Mouse (Mus musculus): Measurements from ENCODE around the gene Fcer1g. TPM values are rescaled to one million over a fixed set of nuclear protein-coding genes. Genes with fewer than 3 reads are reported as not detected.

The Fcer1g gene
- polyA plus RNA-seq, 1 experiment: 46.7 TPM

DNA sequence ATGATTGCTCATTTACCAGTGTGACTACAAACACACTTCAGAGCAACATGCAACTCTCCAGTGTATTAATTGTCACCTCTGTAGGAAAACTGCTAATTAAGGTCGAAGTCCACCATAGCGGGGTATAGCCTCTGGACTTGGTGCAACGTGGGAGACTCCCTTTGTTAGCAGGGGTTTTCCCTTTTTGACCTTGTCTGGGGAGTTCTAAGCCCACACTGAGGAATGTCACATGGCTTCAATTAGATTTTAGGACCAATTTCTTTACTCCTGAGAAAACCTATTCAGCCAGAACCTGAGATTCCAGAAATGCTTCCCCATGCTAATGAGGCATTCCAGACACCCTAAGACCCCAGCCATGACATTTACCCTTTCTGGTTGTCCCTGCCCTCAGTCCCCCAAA lies 4.0 kb downstream of the Fcer1g start:
- H3K27ac ChIP-seq (ENCODE audit: insufficient read depth, low read depth, low read length): no peak overlapping the region

DNA sequence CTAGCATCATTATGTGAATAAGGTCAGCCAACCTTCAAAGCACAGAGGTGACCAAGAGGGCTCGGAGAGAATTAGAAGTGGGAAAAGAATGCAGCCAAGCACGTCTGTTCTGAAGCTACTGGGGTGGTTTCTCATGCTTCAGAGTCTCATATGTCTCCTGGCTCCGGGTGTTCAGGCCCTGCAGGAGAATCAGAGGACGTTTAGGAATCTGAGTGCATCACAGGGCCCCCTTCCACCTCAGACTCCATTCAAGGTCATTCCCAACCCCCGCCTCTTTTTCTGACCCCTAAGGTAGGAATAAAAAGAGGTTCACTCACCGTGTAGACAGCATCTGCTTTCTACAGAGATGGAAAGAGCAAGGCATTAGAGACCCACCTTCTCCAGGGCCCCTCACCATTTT lies 4.4 kb downstream of the Fcer1g start:
- no peak for TF ChIP-seq CTCF (IDR thresholded peaks at IDR 0.05; ENCODE audit: extremely low read depth, insufficient read length, insufficient replicate concordance, low read depth, low read length)
- no peak for TF ChIP-seq POLR2A (IDR thresholded peaks at IDR 0.05; ENCODE audit: low read depth, low read length)
- H3K4me1 ChIP-seq (ENCODE audit: control insufficient read depth, insufficient read depth, insufficient read length, low read length): no peaks in the 10 kb centered on the region; the same call in 1 of the 2 replicates
- no peak overlapping the region for H3K4me3 ChIP-seq (ENCODE audit: low read depth, low read length)
- H3K36me3 ChIP-seq (ENCODE audit: control insufficient read depth, insufficient read depth, low read length): peaks cover 16% of the 10 kb centered on the region
- H3K27me3 ChIP-seq (ENCODE audit: control insufficient read depth, insufficient read depth, low read length): no peaks in the 10 kb centered on the region
- H3K27ac ChIP-seq (ENCODE audit: insufficient read depth, low read depth, low read length): no peak overlapping the region
- WGBS: 81% methylated on average over 6 of the region's 6 CpGs

More for the DNA sequence above, 4.0 kb downstream of the Fcer1g start:
- Histone ChIP-seq H3K36me3 (ENCODE audit: control insufficient read depth, insufficient read depth, low read length) (peaks cover 21% of the 10 kb centered on the region), H3K4me1 (ENCODE audit: control insufficient read depth, insufficient read depth, insufficient read length, low read length) (no peaks in the 10 kb centered on the region), H3K4me3 (ENCODE audit: low read depth, low read length) (no peak overlapping the region), H3K27me3 (ENCODE audit: control insufficient read depth, insufficient read depth, low read length) (no peaks in the 10 kb centered on the region)
- WGBS: 44% methylated on average over 3 of the region's 3 CpGs
- no peak for TF ChIP-seq POLR2A (IDR thresholded peaks at IDR 0.05; ENCODE audit: low read depth, low read length)
- TF ChIP-seq CTCF (IDR thresholded peaks at IDR 0.05; ENCODE audit: extremely low read depth, insufficient read length, insufficient replicate concordance, low read depth, low read length): no peak

DNA sequence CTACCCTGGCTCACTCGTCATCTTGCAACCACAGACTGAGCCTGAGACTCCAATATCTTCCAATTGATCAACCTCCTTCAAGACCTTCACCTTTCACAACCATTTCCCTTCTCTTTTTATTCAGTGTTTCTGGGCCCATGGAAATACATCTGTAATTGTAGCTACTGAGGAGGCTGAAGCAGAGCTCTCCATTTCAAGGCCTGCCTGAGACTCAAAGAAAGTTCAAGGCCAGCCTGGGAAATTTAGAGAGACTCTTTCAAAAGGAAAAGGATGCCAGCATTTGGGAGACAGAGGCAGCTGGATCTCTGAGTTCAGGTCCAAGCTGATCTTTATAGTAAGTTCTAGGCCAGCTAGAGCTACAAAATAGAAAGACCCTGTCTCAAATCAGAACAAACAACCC lies 6.3 kb downstream of the Fcer1g start:
- TF ChIP-seq CTCF (IDR thresholded peaks at IDR 0.05; ENCODE audit: extremely low read depth, insufficient read length, insufficient replicate concordance, low read depth, low read length): no peak
- no peak for TF ChIP-seq POLR2A (IDR thresholded peaks at IDR 0.05; ENCODE audit: low read depth, low read length)
- H3K36me3 ChIP-seq (ENCODE audit: control insufficient read depth, insufficient read depth, low read length): 0 out of 2 replicates have a peak, but pooled peaks cover 1% of the 10 kb centered on the region
- peaks cover 3% of the 10 kb centered on the region; the same call in 1 of the 2 replicates for H3K4me1 ChIP-seq (ENCODE audit: control insufficient read depth, insufficient read depth, insufficient read length, low read length)
- no peak overlapping the region for H3K4me3 ChIP-seq (ENCODE audit: low read depth, low read length)
- H3K27ac ChIP-seq (ENCODE audit: insufficient read depth, low read depth, low read length): no peak overlapping the region
- H3K27me3 ChIP-seq (ENCODE audit: control insufficient read depth, insufficient read depth, low read length): no peaks in the 10 kb centered on the region
- WGBS: 79% methylated on average over 1 of the region's 1 CpGs

DNA sequence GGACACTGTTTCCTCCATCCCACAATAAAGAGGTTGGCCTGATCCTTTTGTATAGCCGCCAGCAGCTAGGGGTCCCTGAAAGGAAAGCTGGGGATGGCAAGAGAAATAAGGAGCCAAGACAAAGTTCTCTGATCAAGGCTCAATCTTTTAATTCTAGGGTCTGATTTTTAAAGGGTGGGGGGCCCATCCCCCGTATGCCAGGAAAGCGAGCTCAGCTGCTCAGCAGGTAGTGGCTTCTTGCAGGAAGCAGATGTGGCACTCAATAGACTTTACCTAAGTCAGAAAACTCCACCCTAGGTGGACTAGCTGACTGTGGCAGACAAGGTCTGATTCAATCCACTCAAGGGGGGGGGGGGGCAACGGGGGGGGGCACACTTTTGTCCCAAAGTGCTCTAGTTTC lies 7.4 kb downstream of the Fcer1g start:
- Histone ChIP-seq H3K36me3 (ENCODE audit: control insufficient read depth, insufficient read depth, low read length) (0 out of 2 replicates have a peak, but pooled peaks cover 1% of the 10 kb centered on the region), H3K4me3 (ENCODE audit: low read depth, low read length) (no peak overlapping the region), H3K4me1 (ENCODE audit: control insufficient read depth, insufficient read depth, insufficient read length, low read length) (peaks cover 5% of the 10 kb centered on the region; the same call in 1 of the 2 replicates), H3K27me3 (ENCODE audit: control insufficient read depth, insufficient read depth, low read length) (no peaks in the 10 kb centered on the region), H3K27ac (ENCODE audit: insufficient read depth, low read depth, low read length) (no peak overlapping the region)
- TF ChIP-seq POLR2A (IDR thresholded peaks at IDR 0.05; ENCODE audit: low read depth, low read length) (no peak), CTCF (IDR thresholded peaks at IDR 0.05; ENCODE audit: extremely low read depth, insufficient read length, insufficient replicate concordance, low read depth, low read length) (no peak)
- 63% methylated on average over 4 of the region's 4 CpGs for WGBS

DNA sequence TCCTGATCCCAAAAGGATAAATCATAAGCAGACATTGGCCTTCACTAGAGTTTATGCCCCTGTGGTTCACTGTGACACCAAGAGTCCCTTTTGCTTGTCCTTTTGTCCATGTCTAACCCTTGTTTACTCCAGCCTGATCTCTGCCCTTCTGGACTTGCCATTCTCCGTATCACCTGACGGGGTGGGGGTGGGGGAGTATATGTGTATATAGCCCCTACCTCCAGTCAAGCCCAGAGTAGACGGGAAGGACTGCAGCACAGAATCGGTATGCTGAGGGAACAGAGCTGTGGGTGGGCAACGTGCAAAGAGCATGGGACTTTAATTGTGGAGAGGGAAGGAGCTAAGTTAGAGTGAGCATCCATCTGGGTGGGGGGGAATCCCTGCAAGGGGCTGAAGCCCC lies 9.3 kb downstream of the Fcer1g start, which contains the start of gene Apoa2:
Apoa2 (plus strand) TSS at position 198 of the 400 bp plus-strand sequence.
- 78% methylated on average over 5 of the region's 5 CpGs for WGBS
- Histone ChIP-seq H3K4me1 (ENCODE audit: control insufficient read depth, insufficient read depth, insufficient read length, low read length) (peaks cover 14% of the 10 kb centered on the region), H3K4me3 (ENCODE audit: low read depth, low read length) (no peak within 1 kb of the TSS), H3K27me3 (ENCODE audit: control insufficient read depth, insufficient read depth, low read length) (no peaks in the 10 kb centered on the region), H3K36me3 (ENCODE audit: control insufficient read depth, insufficient read depth, low read length) (peaks cover 5% of the 10 kb centered on the region; the same call in 1 of the 2 replicates), H3K27ac (ENCODE audit: insufficient read depth, low read depth, low read length) (no peak within 1 kb of the TSS)
- no peak for TF ChIP-seq CTCF (IDR thresholded peaks at IDR 0.05; ENCODE audit: extremely low read depth, insufficient read length, insufficient replicate concordance, low read depth, low read length)
- TF ChIP-seq POLR2A (IDR thresholded peaks at IDR 0.05; ENCODE audit: low read depth, low read length): no peak

DNA sequence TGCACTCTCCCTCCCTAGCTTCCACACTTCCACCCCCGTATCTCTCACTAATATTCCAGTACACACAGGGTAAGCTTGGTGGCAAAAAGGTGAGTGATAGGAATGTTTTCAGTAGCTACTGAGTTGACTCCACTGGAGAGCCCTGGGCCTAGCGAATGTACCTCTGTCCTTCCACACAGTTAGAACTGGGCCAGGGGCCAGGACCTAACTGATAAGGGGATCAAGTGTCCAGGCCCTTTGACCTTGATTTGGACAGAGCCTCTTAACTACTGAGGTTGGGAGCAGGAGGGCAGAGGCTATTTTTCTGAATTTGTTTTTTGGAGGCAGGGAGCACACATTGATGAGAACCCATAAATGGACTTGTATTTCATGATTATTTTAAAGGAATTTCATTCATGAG lies 10.4 kb downstream of the Fcer1g start:
- WGBS: 64% methylated on average over 2 of the region's 2 CpGs
- H3K4me3 ChIP-seq (ENCODE audit: low read depth, low read length): no peak overlapping the region
- TF ChIP-seq CTCF (IDR thresholded peaks at IDR 0.05; ENCODE audit: extremely low read depth, insufficient read length, insufficient replicate concordance, low read depth, low read length): no peak
- no peak for TF ChIP-seq POLR2A (IDR thresholded peaks at IDR 0.05; ENCODE audit: low read depth, low read length)
- peaks cover 14% of the 10 kb centered on the region for H3K4me1 ChIP-seq (ENCODE audit: control insufficient read depth, insufficient read depth, insufficient read length, low read length)
- H3K27ac ChIP-seq (ENCODE audit: insufficient read depth, low read depth, low read length): no peak overlapping the region
- peaks cover 15% of the 10 kb centered on the region for H3K36me3 ChIP-seq (ENCODE audit: control insufficient read depth, insufficient read depth, low read length)
- H3K27me3 ChIP-seq (ENCODE audit: control insufficient read depth, insufficient read depth, low read length): no peaks in the 10 kb centered on the region

DNA sequence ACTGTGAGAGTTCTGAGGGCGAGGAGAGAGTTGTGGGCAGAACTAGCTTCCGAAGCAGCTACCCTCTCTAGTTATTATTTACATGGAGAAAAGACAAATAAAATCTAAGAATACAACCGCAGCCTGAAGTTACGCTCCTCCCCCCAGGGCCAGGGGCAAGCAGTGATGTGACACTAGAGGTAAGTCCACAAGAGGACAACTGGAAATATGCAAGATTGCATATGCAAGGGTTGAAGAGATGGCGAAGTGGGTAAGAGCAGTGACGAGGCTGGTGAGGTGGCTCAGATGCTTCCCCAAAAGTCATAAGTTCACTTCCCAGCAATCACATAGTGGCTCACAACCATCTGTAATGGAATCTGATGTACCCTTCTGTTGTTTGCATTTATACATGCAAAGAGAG lies 11.0 kb downstream of the Fcer1g start:
- 71% methylated on average over 6 of the region's 6 CpGs for WGBS
- Histone ChIP-seq H3K36me3 (ENCODE audit: control insufficient read depth, insufficient read depth, low read length) (peaks cover 22% of the 10 kb centered on the region), H3K4me3 (ENCODE audit: low read depth, low read length) (peak overlapping the region; percentile 84), H3K4me1 (ENCODE audit: control insufficient read depth, insufficient read depth, insufficient read length, low read length) (peaks cover 14% of the 10 kb centered on the region), H3K27ac (ENCODE audit: insufficient read depth, low read depth, low read length) (peak overlapping the region; percentile 66; the same call in 1 of the 2 replicates), H3K27me3 (ENCODE audit: control insufficient read depth, insufficient read depth, low read length) (no peaks in the 10 kb centered on the region)
- TF ChIP-seq CTCF (IDR thresholded peaks at IDR 0.05; ENCODE audit: extremely low read depth, insufficient read length, insufficient replicate concordance, low read depth, low read length) (no peak), POLR2A (IDR thresholded peaks at IDR 0.05; ENCODE audit: low read depth, low read length) (no peak)
